Mouse (Mus musculus) embryonic facial prominence, embryonic 14.5 days (tissue): Measurements from ENCODE around the gene Srpk2. TPM values are rescaled to one million over a fixed set of nuclear protein-coding genes. Genes with fewer than 3 reads are reported as not detected.
"Not testable (repeated sequence)": the region's sequence is repeated elsewhere in the genome, so short reads cannot be mapped to it uniquely, and the experiment has no call there.

ENCODE experiments used
- ATAC-seq: fragments of 200-750 bp; cut with Nextera tagmentation; 2 replicates; pipeline ENCODE4 v1.8.0; 2017; ENCODE audit warnings: low read depth, moderate number of reproducible peaks, moderate TSS enrichment
- DNase-seq: peaks from one replicate; pipeline ENCODE4 v3.0.0-alpha.2; 2015; ENCODE audit warnings: low spot score
- H3K27ac ChIP-seq: fragments of 300-500 bp; sonication (generic); replicated peaks from 2 replicates; pipeline ENCODE4 v1.5.1; 2014; ENCODE audit warnings: low read depth, mild to moderate bottlenecking, low read length, moderate library complexity
- H3K27me3 ChIP-seq: fragments of 300-500 bp; sonication (generic); replicated peaks from 2 replicates; pipeline ENCODE4 v1.6.1; 2014; ENCODE audit warnings: low read length; ENCODE audit not compliant: control insufficient read depth, insufficient read depth
- H3K36me3 ChIP-seq: fragments of 300-500 bp; sonication (generic); 2 replicates; pipeline ENCODE4 v1.6.1; 2014; ENCODE audit warnings: low read length, mixed read lengths; ENCODE audit not compliant: control insufficient read depth, insufficient read depth
- H3K4me1 ChIP-seq: fragments of 300-500 bp; sonication (generic); 2 replicates; pipeline ENCODE4 v1.6.1; 2014; ENCODE audit warnings: antibody characterized with exemption, low read length; ENCODE audit not compliant: control insufficient read depth, insufficient read depth
- H3K4me2 ChIP-seq: fragments of 300-500 bp; sonication (generic); 2 replicates; pipeline ENCODE4 v1.6.1; 2014; ENCODE audit warnings: low read depth, mild to moderate bottlenecking, low read length, moderate library complexity, mixed read lengths
- H3K4me3 ChIP-seq: fragments of 300-500 bp; sonication (generic); 2 replicates; pipeline ENCODE4 v1.5.1; 2014; ENCODE audit warnings: low read depth, mild to moderate bottlenecking, low read length
- H3K9ac ChIP-seq: fragments of 300-500 bp; sonication (generic); 2 replicates; pipeline ENCODE4 v1.6.1; 2014; ENCODE audit warnings: low read depth, mild to moderate bottlenecking, low read length, moderate library complexity, mixed read lengths
- H3K9me3 ChIP-seq: fragments of 300-500 bp; sonication (generic); 2 replicates; pipeline ENCODE4 v1.6.1; 2016; ENCODE audit warnings: low read length; ENCODE audit not compliant: control insufficient read depth
- WGBS: fragments of 180-500 bp; shearing (Covaris S2); extraction: QIAGEN DNeasy Blood & Tissue Kit; methylation state at CpG from one replicate; pipeline ENCODE4 v1.1.7; 2014; 5-methylcytosine and 5-hydroxymethylcytosine counted together
- polyA plus RNA-seq: library from polyadenylated mRNA; unstranded; fragments of >200 nt; fragmentation: Nextera tagmentation; extraction: Ambion mirVana; gene quantifications from 2 replicates; pipeline ENCODE4 v1.2.1, GENCODE M21; 2014

The Srpk2 gene
- polyA plus RNA-seq, 1 experiment from 2014 or later = 51.2 TPM

GRCm38 (mm10) chr5:23711244-23711643 is 26.8 kb upstream of the Srpk2 start:
- 99% methylated on average over 4 of the region's 4 CpGs for WGBS
- Histone ChIP-seq H3K4me1 (no peaks in the 10 kb centered on the region), H3K4me2 (peak overlapping the region; percentile 71; the same call in 1 of the 2 replicates), H3K36me3 (peaks cover 41% of the 10 kb centered on the region), H3K27ac (no peak overlapping the region), H3K9me3 (peaks cover 36% of the 10 kb centered on the region), H3K27me3 (no peaks in the 10 kb centered on the region), H3K4me3 (no peak overlapping the region), H3K9ac (no peak overlapping the region)
- DNase-seq = no peak
- no peak for ATAC-seq

DNA sequence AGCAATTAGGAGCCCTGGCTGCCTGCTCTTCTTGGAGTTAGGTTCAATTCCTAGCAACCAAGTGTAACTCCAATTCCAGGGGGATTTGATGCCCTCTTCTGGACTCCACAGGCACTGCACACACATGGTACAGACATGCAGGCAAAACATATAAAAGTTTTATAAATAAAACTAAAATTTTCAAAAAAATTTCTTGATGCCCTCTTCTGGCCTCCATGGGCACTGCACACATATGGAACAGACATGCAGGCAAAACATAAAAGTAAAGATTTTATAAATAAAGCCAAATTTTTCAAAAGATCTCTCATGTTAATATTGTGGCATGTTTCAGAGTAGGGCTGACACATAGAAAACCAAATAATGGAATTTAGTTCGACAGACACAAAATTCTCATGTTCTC is 25.2 kb upstream of the Srpk2 start:
- ATAC-seq = no peak
- no peak for DNase-seq
- no peaks in the 10 kb centered on the region for H3K4me1 ChIP-seq
- no peak overlapping the region for H3K9ac ChIP-seq
- H3K27me3 ChIP-seq = no peaks in the 10 kb centered on the region
- H3K36me3 ChIP-seq = peaks cover 45% of the 10 kb centered on the region
- H3K9me3 ChIP-seq = peaks cover 40% of the 10 kb centered on the region
- H3K27ac ChIP-seq = no peak overlapping the region
- WGBS = 98% methylated on average over 1 of the region's 1 CpGs
- H3K4me3 ChIP-seq = no peak overlapping the region
- no peak overlapping the region for H3K4me2 ChIP-seq

- not testable (repeated sequence) for H3K4me1 ChIP-seq, H3K27me3 ChIP-seq, DNase-seq, H3K9ac ChIP-seq, ATAC-seq, H3K4me3 ChIP-seq, H3K4me2 ChIP-seq, H3K27ac ChIP-seq
- H3K36me3 ChIP-seq = peaks cover 69% of the 10 kb centered on the region
- 98% methylated on average over 31 of the region's 34 CpGs for WGBS
- H3K9me3 ChIP-seq = peaks cover 53% of the 10 kb centered on the region
Observed at GRCm38 (mm10) chr5:23706601-23707597, 22.5 kb upstream of the Srpk2 start.

DNA sequence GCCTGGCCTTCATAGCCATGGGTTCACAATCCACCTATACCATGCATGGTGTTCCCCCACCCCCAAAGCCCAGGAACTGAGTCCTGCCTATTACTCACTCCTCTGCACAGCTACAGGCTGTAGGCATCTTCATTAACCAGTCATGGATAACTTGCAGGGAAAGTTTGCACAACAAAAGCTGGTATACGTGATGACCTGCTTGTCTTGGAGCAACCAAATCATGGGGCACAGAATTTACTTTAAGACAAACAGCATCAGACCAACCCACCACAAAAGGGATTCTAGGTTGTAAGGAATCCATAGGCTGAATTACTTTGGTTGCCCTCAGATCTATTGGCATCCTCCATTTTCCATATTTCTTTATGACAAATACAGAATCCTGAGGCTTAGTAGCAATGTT is 13.0 kb upstream of the Srpk2 start:
- H3K4me3 ChIP-seq = no peak overlapping the region
- H3K4me1 ChIP-seq = no peaks in the 10 kb centered on the region
- no peak for ATAC-seq
- H3K9me3 ChIP-seq = peaks cover 43% of the 10 kb centered on the region
- 96% methylated on average over 1 of the region's 1 CpGs for WGBS
- H3K27ac ChIP-seq = no peak overlapping the region
- peaks cover 26% of the 10 kb centered on the region for H3K36me3 ChIP-seq
- H3K9ac ChIP-seq = no peak overlapping the region
- no peak overlapping the region for H3K4me2 ChIP-seq
- no peaks in the 10 kb centered on the region for H3K27me3 ChIP-seq
- DNase-seq = no peak

DNA sequence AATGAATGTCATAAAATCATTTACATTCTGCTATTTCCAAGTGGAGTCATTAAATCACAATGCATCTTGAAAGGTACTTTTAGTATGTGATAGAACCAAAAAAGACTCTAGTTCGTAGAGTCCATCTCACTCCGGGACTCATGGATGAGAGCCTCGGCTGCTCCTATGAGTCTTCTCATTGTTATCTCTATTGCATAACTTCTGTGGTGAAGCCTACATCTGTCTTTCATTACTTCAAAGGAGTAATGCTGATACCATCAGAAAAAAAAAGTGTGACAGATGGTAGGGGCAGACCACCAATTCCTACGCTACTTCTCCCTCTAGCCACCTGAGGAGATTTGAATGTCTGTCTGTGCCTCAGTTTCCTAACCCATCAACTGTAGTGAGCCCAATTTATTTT is 986 bp downstream of the Srpk2 start:
- ATAC-seq (no peak), DNase-seq (no peak)
- Histone ChIP-seq H3K4me3 (no peak overlapping the region), H3K9me3 (no peaks in the 10 kb centered on the region), H3K4me1 (no peaks in the 10 kb centered on the region), H3K27ac (no peak overlapping the region), H3K9ac (no peak overlapping the region), H3K4me2 (no peak overlapping the region), H3K27me3 (no peaks in the 10 kb centered on the region), H3K36me3 (no peaks in the 10 kb centered on the region)
- 59% methylated on average over 4 of the region's 4 CpGs for WGBS

GRCm38 (mm10) chr5:23679006-23679405 is 5.4 kb downstream of the Srpk2 start:
- Histone ChIP-seq H3K9ac (no peak overlapping the region), H3K4me2 (no peak overlapping the region), H3K27ac (no peak overlapping the region), H3K27me3 (no peaks in the 10 kb centered on the region), H3K9me3 (no peaks in the 10 kb centered on the region), H3K36me3 (no peaks in the 10 kb centered on the region), H3K4me3 (no peak overlapping the region), H3K4me1 (no peaks in the 10 kb centered on the region)
- ATAC-seq (no peak), DNase-seq (no peak)
- whole genome bisulfite sequencing = 43% methylated on average over 3 of the region's 3 CpGs

DNA sequence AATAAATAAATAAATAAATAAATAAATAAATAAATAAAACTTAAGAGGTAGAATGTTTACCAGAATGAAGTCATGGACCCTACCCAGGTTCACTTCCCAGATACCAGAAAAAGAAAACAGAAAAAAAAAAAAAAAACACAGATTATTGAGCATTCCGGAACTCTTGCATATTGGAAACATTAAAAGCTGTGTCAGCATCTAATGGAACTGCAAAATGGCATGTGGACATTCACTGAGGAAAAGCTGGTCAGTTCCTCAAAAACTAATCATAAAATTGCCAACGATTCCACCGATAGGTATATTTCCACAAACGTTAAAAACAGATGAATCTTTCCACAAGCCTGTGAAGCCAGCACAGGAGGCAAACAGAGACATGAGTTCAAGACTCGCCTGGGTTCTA is 6.5 kb downstream of the Srpk2 start:
- Histone ChIP-seq H3K4me1 (no peaks in the 10 kb centered on the region), H3K27ac (no peak overlapping the region), H3K9ac (no peak overlapping the region), H3K9me3 (no peaks in the 10 kb centered on the region), H3K4me2 (no peak overlapping the region), H3K36me3 (no peaks in the 10 kb centered on the region), H3K4me3 (no peak overlapping the region), H3K27me3 (no peaks in the 10 kb centered on the region)
- 92% methylated on average over 5 of the region's 5 CpGs for WGBS
- ATAC-seq (no peak), DNase-seq (no peak)

DNA sequence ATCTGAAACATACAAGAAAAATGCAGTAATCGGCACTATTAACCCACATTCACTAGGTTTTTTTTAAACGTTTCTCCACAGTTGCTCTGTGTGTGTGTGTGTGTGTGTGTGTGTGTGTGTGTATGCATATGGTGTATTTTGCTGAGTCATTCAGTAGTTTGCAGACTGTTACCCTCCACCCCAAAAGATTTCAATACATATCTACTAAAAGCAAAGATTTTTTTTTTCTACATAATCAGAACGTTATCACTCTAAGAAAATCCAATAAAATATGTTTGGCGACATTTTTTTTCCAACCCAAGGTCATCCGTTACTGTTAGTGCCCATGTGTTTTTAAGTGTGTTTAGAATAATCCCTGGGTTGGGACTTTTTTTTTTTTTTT is 7.4 kb downstream of the Srpk2 start:
- Histone ChIP-seq H3K4me2 (no peak overlapping the region), H3K36me3 (no peaks in the 10 kb centered on the region), H3K9ac (no peak overlapping the region), H3K4me3 (no peak overlapping the region), H3K9me3 (no peaks in the 10 kb centered on the region), H3K4me1 (no peaks in the 10 kb centered on the region), H3K27me3 (no peaks in the 10 kb centered on the region), H3K27ac (no peak overlapping the region)
- WGBS = 75% methylated on average over 5 of the region's 5 CpGs
- DNase-seq (no peak), ATAC-seq (no peak)
